Mouse (Mus musculus) gastrocnemius, adult 8-10 months (tissue): ENCODE data around the gene Slc17a7. TPM values are rescaled to one million over a fixed set of nuclear protein-coding genes. Genes with fewer than 3 reads are reported as not detected.

Experiments used
- DNase-seq, 2 experiments: peaks; one replicate each; pipeline ENCODE4 v3.0.0; 2022; ENCODE audit warnings: low spot score in 2 of 2
- microRNA-seq: library from miRNA; unstranded; fragments of <30 nt; microRNA quantifications from one replicate; pipeline ENCODE4 v1.2.0, GENCODE M21; 2022
- total RNA-seq, 4 experiments: library from RNA; stranded (reverse); gene quantifications; 2 replicates each; pipeline ENCODE4 v1.2.4; 2022

Gene Slc17a7
- total RNA-seq, 4 experiments from 2014 or later, result 0.21 to 0.39 (median 0.31) TPM

- peak; percentile 57 to 61 for DNase-seq
These were observed 34.7 kb downstream of the Slc17a7 start for GRCm38 (mm10) chr7:45198435-45198834.

- DNase-seq, result no peak
These were observed 35.2 kb downstream of the Slc17a7 start for GRCm38 (mm10) chr7:45198961-45199360.

DNA sequence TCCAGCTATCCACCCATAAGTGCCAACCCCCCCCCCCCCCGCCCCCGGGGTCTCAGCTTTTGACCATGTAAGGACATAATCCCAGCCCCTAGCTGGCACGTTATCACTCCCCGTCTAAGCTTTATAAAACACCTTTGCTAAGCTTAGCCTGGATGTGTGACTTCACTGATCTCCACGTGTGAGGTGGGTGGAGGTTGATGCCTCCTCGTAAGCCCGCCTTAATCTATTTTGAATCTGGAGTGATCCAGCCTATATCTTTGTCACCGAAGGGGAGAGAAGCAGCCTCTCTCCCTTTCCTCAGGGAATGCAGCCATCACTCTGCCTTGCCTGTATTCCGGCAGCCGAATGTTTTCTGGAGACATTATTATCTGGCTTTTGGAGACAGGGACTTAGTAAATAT lies 38.9 kb downstream of the Slc17a7 start:
- no peak for DNase-seq

DNA sequence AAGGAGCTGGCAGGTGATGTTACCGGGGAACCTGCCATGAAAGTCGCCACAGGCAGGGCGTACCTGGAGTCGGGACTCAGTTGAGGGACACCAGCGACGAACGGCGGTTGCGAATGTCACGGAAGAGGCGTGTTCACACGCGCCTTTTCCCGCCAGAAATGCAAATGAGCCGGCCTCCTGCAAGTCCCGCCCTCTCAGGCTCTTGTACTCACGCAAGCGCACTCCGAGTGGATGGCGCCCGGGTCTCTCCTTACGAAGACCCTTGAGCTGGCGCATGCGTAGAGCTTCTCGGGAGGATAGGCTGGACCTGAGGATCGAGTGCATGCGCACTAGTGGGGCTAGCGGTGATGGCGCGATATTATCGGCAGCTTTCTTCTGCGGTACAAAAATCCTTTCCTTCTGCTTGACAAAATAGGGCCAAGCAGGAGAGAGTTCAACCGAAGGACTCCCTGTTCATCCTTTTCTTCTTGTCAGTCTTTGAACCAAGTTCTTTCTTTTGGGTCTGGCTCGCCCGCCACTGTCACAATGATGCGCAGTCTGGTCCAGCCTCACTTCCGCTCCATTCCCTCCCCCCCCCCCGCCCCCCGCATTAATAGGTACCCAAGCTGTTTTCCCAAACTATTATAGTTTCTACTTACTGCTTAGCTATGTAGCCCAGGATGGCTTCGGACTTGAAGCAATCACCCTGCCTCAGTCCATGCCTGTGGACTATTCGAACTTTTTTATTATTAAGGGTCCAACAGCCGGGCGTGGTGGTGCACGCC lies 40.8 kb downstream of the Slc17a7 start, which contains the start of gene Ccdc155:
TSS of gene Ccdc155 (minus strand) at position 513 of the 764 bp plus-strand sequence.
- peak; percentile 59 to 79 for DNase-seq

DNA sequence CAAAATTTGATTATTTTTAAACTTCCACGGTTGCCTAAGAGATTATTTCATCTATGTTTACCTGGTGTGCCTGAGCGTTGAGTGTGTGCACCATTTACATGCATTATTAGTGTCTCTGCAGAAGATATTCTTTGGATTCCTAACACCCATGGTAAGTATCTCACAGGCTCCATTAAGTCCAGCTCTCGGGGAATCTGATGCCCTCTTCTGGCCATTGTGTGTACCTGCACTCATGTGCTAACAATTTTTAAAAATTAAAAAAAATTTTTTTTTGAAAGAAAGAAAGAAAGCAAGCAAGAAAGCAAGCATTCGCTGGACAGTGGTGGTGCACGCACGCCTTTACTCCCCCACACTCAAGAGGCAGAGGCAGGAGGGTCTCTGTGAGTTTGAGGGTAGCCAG lies 44.5 kb downstream of the Slc17a7 start:
- DNase-seq, result no peak

- no peak for DNase-seq
These were observed 47.3 kb downstream of the Slc17a7 start for GRCm38 (mm10) chr7:45211070-45211469.

- no peak for DNase-seq
These were observed 48.1 kb downstream of the Slc17a7 start, which contains the start of gene Dkkl1 for GRCm38 (mm10) chr7:45211851-45212251. Dkkl1 (minus strand) TSS chr7:45212147.

GRCm38 (mm10) chr7:45212356-45212755 lies 48.6 kb downstream of the Slc17a7 start:
- DNase-seq, result no peak

- DNase-seq, result no peak
These were observed 50.0 kb downstream of the Slc17a7 start for GRCm38 (mm10) chr7:45213708-45214107.

DNA sequence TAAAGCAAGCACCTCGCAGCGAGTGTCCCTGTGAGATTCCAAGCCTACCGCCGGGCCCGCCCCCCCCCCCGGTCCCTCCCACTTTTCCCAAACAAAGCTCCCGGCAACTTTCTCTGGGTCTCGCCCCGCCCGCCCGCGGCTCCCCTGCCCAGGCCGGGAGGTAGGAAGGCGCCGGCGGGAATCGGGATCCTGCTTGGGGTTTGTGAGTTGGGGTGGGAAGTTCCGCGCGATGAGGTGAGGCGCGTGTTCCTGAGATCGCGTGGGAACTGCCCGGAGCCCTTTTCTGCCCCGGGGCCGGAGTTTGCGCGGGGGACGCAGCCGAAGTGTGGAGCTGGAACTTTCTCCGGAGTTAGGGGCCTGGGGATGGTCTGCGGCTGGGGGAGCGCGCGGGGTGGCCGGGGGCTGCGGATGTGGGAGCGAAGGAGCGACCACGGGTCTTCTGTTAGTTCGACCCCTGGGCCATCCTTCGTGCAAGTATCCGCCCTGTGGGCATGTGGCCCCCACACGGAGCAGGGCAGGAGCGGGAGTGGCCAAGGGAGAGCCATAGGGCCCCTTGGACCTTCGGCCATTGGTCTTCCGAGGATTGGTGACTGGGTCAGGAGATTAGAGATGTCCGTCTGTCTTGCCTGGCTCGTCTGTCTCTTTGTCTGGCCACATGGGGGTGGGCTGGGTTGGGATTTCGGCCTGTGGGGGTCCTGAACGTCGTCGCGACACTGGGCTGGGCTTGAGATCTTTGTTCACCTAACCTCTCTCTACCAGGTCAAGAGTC lies 52.1 kb downstream of the Slc17a7 start, which contains the start of gene Tead2:
TSS of gene Tead2 (plus strand) at position 81 of the 769 bp plus-strand sequence.
- DNase-seq, result no peak

GRCm38 (mm10) chr7:45216442-45217183 lies 52.9 kb downstream of the Slc17a7 start:
- peak in 1 of 2 experiments; percentile 20 for DNase-seq

DNA sequence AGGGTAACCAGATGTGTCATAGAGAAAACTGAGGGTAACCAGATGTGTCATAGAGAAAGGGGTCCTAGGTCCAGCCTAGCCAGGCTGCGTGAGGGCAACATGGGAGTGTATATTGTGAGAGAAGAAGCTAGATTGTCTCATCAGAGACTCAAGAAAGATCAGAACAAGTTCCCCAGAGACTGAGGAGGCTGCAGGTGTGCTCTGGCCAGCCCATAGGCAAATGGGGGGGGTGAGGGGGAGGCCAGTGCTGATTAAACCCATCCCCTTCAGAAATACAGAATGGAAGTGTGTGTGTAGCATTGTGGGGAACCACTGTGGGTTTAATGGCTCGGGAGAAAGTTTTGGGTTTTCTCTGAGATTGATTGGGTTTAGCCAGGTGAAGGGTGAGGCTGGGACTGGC lies 57.9 kb downstream of the Slc17a7 start:
- DNase-seq, result no peak

DNA sequence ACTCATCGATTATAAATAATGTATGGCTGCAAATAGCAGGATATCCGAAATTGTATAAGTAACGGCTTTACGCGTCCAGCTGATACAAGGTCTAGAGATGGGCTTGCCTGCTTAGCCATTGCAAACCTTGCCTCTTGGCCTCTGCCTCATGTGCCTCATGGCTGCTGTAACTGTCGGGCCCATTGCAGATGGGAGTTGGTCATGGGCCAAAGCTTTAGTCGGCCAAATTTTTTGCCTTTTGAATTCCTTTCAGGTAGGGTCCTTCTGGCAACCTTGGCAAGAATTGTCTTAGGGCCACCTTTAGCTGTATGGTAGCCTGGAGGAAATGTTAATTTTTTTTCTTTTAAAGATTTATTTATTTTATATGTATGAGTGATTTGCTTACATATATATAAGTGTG lies 61.1 kb downstream of the Slc17a7 start:
- no peak for DNase-seq

Small RNA genes within 50 kb of the gene (microRNA-seq; reads per million reads assigned to microRNA genes)
- gene Mir150, result 802 reads per million, percentile 77 among the genes with 10 or more reads in this experiment
- gene Mir5121, result 5.0 reads per million
- not detected for gene Mir7055

Other genes starting within 250 kb of the Slc17a7 start
- gene Ap2a1, start 234.5 kb upstream of the Slc17a7 start, total RNA-seq, result 10 to 100 TPM; 63.5 to 67.9 (median 65.5) TPM
- not detected for gene Tsks, start 220.7 kb upstream of the Slc17a7 start, total RNA-seq
- 1 to 10 TPM in 1 of 4 experiments, under 1 TPM in 3; 0.61 to 1.3 (median 0.71) TPM for gene Cpt1c, start 189.1 kb upstream of the Slc17a7 start, total RNA-seq
- gene Prmt1, start 177.4 kb upstream of the Slc17a7 start, total RNA-seq, result 100 to 1,000 TPM; 144 to 162 (median 152) TPM
- 10 to 100 TPM; 13.5 to 22.2 (median 17.9) TPM for gene Irf3, start 166.3 kb upstream of the Slc17a7 start, total RNA-seq
- 10 to 100 TPM in 1 of 4 experiments, 1 to 10 TPM in 3; 8.2 to 13.0 (median 9.4) TPM for gene Bcl2l12, start 165.2 kb upstream of the Slc17a7 start, total RNA-seq
- gene Scaf1, start 147.6 kb upstream of the Slc17a7 start, total RNA-seq, result 10 to 100 TPM; 43.2 to 50.7 (median 48.4) TPM
- 10 to 100 TPM; 20.1 to 25.7 (median 21.3) TPM for gene Rras, start 146.0 kb upstream of the Slc17a7 start, total RNA-seq
- gene Prr12, start 111.1 kb upstream of the Slc17a7 start, total RNA-seq, result 10 to 100 TPM; 15.3 to 17.5 (median 15.9) TPM
- 10 to 100 TPM; 24.5 to 31.0 (median 28.2) TPM for gene Nosip, start 101.5 kb upstream of the Slc17a7 start, total RNA-seq
- gene Prrg2, start 101.3 kb upstream of the Slc17a7 start, total RNA-seq, result 10 to 100 TPM in 2 of 4 experiments, 1 to 10 TPM in 2; 7.2 to 13.3 (median 10.6) TPM
- gene Rcn3, start 71.7 kb upstream of the Slc17a7 start, total RNA-seq, result 10 to 100 TPM in 1 of 4 experiments, 1 to 10 TPM in 3; 4.1 to 10.2 (median 7.5) TPM
- gene Fcgrt, start 60.1 kb upstream of the Slc17a7 start, total RNA-seq, result 10 to 100 TPM; 23.8 to 37.0 (median 30.0) TPM
- gene Rps11, start 39.5 kb upstream of the Slc17a7 start, total RNA-seq, result 100 to 1,000 TPM; 471 to 554 (median 519) TPM
- gene Rpl13a, start 35.2 kb upstream of the Slc17a7 start, total RNA-seq, result 100 to 1,000 TPM; 647 to 843 (median 690) TPM
- not detected for gene Gm45713, start 27.7 kb upstream of the Slc17a7 start, total RNA-seq
- gene Flt3l, start 27.5 kb upstream of the Slc17a7 start, total RNA-seq, result 1 to 10 TPM in 3 of 4 experiments, under 1 TPM in 1; 0.94 to 2.7 (median 2.3) TPM
- gene Pih1d1, start 9.6 kb upstream of the Slc17a7 start, total RNA-seq, result 10 to 100 TPM; 34.6 to 42.1 (median 38.3) TPM
- gene Aldh16a1, start 9.4 kb upstream of the Slc17a7 start, total RNA-seq, result 10 to 100 TPM; 10.4 to 16.9 (median 13.7) TPM
- not detected for gene Gfy, start 15.6 kb downstream of the Slc17a7 start, total RNA-seq
- gene Pth2, start 17.0 kb downstream of the Slc17a7 start, total RNA-seq, result not detected
- gene Ccdc155, start 40.9 kb downstream of the Slc17a7 start, total RNA-seq, result under 1 TPM in 1 of 4 experiments, not detected in 3; 0.25 TPM
- gene Dkkl1, start 48.2 kb downstream of the Slc17a7 start, total RNA-seq, result not detected
- 1 to 10 TPM in 3 of 4 experiments, under 1 TPM in 1; 0.77 to 3.1 (median 1.7) TPM for gene Tead2, start 51.8 kb downstream of the Slc17a7 start, total RNA-seq
- 1 to 10 TPM in 3 of 4 experiments, under 1 TPM in 1; 0.15 to 2.0 (median 1.2) TPM for gene Cd37, start 75.2 kb downstream of the Slc17a7 start, total RNA-seq
- gene Slc6a16, start 77.1 kb downstream of the Slc17a7 start, total RNA-seq, result not detected
- gene Slc6a21, start 113.6 kb downstream of the Slc17a7 start, total RNA-seq, result not detected
- 10 to 100 TPM; 30.7 to 35.6 (median 32.0) TPM for gene Trpm4, start 169.8 kb downstream of the Slc17a7 start, total RNA-seq
- 100 to 1,000 TPM; 700 to 858 (median 833) TPM for gene Hrc, start 171.3 kb downstream of the Slc17a7 start, total RNA-seq
- under 1 TPM in 3 of 4 experiments, not detected in 1; 0.07 to 0.24 (median 0.09) TPM for gene Ppfia3, start 203.1 kb downstream of the Slc17a7 start, total RNA-seq
- not detected for gene Lin7b, start 206.6 kb downstream of the Slc17a7 start, total RNA-seq
- gene Snrnp70, start 231.8 kb downstream of the Slc17a7 start, total RNA-seq, result 10 to 100 TPM; 45.4 to 74.5 (median 59.9) TPM
- gene Kcna7, start 241.7 kb downstream of the Slc17a7 start, total RNA-seq, result 10 to 100 TPM; 78.8 to 94.6 (median 88.3) TPM
- gene Ntf5, start 249.7 kb downstream of the Slc17a7 start, total RNA-seq, result 1 to 10 TPM; 3.7 to 4.9 (median 4.3) TPM